19 mouse cellular contexts compared by ENCODE assay signal in the genomic region with DNA sequence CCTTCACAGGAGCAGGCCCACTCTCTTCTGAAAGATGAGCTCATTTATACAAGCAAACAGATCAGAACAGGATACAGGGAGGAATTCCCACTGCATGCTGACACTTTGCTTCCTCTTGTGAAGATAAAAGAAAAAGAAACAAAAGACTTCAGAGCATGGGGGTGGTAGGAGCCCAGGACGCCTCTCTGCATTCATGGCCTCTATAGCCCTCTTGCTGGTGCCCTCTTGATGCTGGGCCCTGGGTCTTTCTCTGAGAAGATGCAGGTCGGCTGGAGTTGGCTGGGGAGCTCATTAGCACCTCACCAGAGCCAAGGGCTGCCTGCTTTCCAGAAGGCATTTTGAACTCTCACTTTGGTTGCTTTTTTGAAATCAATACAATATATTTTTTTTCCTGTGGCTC.
"Had no signal": no experiment of that assay in that cellular context is flagged by ENCODE, and none has a peak within 500 bp of the region (broad histone marks: within the 10 kb centered on the region; RNA-seq: fewer than 3 reads in every experiment).

No protein-coding gene starts in this region.

- H3K9ac ChIP-seq: limb, embryonic 13.5 days; liver, embryonic 12.5 days; liver, embryonic 15.5 days; lung, embryonic 15.5 days; midbrain, embryonic 12.5 days had no signal

- H3K4me1 ChIP-seq: limb, embryonic 10.5 days; limb, embryonic 13.5 days; liver, embryonic 12.5 days; liver, embryonic 15.5 days; lung, embryonic 15.5 days; megakaryocyte, embryonic 14.5 days had no signal

- H3K27me3 ChIP-seq: limb, embryonic 13.5 days; liver, embryonic 12.5 days; liver, embryonic 15.5 days; lung, embryonic 15.5 days; megakaryocyte, embryonic 14.5 days; midbrain, embryonic 12.5 days had no signal

- H3K4me3 ChIP-seq: limb, embryonic 10.5 days; limb, embryonic 13.5 days; liver, embryonic 12.5 days; liver, embryonic 15.5 days; lung, embryonic 15.5 days; megakaryocyte, embryonic 14.5 days; midbrain, embryonic 12.5 days had no signal

- ATAC-seq: intestine, postnatal 0 days; liver, embryonic 12.5 days had no signal

- H3K36me3 ChIP-seq: limb, embryonic 10.5 days; limb, embryonic 13.5 days; liver, embryonic 12.5 days; liver, embryonic 15.5 days; lung, embryonic 15.5 days; midbrain, embryonic 12.5 days had no signal

- H3K4me2 ChIP-seq: limb, embryonic 13.5 days; liver, embryonic 12.5 days; liver, embryonic 15.5 days; lung, embryonic 15.5 days; midbrain, embryonic 12.5 days had no signal

- H3K9me3 ChIP-seq: limb, embryonic 10.5 days; limb, embryonic 13.5 days; liver, embryonic 12.5 days; liver, embryonic 15.5 days; lung, embryonic 15.5 days; midbrain, embryonic 12.5 days had no signal

- DNase-seq: kidney, adult 2 months; kidney, postnatal 10 days; kidney, postnatal 4 days; liver; lung, adult 18-20 months; lung, postnatal 10 days; lung, postnatal 36 days; thymus, adult 2 months; thymus, postnatal 14 days; thymus, postnatal 4 days had no signal

- H3K27ac ChIP-seq: limb, embryonic 10.5 days; limb, embryonic 13.5 days; liver, embryonic 12.5 days; liver, embryonic 15.5 days; lung, embryonic 15.5 days; midbrain, embryonic 12.5 days; stomach, postnatal 0 days had no signal
